Mouse (Mus musculus): ENCODE results near the gene Wdfy4.

The Wdfy4 gene

DNA sequence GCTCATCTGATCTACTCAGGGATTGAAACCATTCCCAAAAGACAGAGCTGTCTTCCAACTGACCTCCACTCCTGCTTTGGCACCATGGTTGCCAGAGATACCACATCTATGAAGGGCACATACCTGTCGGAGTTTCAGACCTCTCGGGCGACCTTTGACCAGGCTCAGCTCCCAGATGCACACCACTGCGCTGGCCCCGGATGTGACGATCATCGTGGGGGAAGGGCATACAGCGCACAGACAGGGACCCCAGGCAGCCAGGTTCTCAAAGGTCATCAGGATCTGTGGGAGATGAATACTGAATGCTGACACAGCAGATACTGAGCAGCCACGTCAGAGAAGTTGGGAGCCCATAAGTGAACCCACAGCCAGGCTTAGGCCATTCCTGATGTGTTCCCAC, 214.6 kb downstream of the Wdfy4 start:
- no peak for DNase-seq (ENCODE audit: low spot score)

DNA sequence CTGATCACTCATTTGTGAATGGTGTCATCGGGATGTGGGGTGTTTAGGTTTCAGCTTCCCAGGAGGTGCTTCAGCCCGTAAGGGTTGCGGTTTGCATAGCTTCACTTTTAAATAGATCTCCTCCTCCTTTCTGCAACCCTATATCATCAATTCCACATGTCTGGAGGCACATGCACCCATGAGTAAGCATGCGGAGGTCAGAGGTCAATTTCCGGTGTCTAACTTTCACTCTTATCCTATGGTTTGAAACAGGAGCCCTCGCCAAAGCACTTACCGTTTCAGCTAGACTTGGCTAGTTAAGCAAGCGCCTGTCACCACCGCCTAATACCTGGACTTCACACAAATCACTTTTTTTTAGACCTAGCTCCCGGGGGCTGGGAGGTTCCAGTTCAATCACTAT, 220.6 kb downstream of the Wdfy4 start:
- no peak for DNase-seq (ENCODE audit: low spot score)

- DNase-seq (ENCODE audit: low spot score), result peak; percentile 85
Observed at GRCm38 (mm10) chr14:32960481-32960880, 224.8 kb downstream of the Wdfy4 start.

DNA sequence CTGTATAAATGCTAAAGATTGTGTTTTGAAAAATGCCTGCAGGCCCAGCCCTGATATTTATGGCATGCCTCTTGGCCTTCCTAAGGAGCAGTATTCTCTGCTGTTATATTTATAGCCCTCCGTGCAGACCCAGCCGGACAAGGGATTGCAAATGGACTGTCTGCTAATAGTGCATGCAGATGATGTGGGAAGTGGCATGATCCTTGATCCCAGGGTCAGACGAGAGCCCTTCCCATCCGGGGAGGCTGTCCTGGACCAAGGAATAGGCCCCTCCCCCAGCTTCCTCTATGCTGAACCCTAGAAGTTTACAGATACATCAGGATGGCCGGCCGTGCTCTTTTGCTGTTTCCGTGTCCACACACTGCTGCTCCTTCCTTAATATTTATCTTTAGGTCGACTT, 226.6 kb downstream of the Wdfy4 start:
- no peak for DNase-seq (ENCODE audit: low spot score)

DNA sequence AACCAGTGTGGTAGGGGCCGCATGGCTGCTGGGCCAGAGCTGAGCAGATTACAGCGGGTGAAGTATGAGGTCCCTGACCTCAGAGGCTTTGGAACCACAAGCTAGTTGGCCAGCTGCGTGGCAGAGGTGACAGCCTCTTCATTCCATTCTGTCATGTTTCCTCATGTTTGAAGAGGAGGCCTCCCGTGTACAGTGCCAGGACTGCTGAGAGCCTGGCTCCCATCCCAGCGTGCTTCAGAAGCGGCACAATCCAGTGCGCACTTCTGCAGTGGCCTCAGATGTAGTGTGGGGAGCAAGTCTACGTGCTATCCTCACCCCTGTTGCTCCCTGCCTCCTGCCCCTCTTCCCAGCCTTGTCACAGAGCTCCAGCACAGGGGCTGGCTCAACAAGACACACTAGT, 228.8 kb downstream of the Wdfy4 start:
- DNase-seq (ENCODE audit: low spot score), result no peak

DNA sequence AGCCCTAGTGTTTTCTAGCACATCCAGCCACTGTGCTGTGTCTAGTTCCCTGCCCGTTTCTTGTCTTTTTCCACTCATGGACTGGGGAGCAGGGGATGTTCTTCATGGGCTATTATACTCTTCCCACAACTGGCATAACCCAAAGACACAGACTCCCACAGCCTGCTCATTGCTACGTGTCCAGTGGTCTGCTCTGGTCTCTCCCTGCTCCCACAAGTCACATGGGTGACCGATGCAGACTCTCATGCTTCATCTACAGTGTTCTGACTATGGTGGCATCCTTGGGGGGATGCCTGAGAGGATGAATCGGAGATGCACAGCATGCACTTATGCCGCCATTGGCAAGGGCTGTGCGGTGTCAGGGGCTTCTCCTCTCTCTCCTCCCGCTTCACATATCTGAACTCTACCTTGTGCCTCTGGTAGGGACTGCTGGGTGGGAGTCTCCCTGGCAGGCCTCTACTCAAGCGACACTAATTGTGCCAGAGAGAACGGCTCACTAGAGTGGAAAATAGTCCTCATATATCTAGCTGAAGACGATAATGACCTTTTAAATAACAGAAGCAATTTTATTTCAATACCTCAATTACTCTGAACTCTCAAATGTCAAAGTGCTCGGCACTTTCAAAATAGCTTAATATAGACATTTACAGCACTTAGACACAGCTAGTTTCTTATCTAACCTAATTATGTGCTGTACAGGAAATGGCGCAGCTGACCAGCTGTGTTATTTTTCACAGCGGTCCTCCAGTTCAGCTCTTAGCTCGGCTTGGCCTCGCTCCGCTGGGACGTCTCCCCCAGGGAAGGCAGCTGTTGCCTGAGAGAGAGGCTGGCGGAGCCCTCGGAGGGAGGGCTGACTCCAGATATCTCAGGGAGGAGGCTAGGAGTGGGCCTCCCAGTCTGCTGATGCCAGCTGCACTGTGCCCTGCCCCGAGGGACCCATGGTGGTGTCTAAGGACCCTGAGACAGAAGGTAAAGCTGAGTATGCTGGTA, 234.7 kb downstream of the Wdfy4 start:
- DNase-seq (ENCODE audit: low spot score), result peak; percentile 61

- DNase-seq (ENCODE audit: low spot score), result no peak
Observed at GRCm38 (mm10) chr14:32947512-32947911, 237.8 kb downstream of the Wdfy4 start.

DNA sequence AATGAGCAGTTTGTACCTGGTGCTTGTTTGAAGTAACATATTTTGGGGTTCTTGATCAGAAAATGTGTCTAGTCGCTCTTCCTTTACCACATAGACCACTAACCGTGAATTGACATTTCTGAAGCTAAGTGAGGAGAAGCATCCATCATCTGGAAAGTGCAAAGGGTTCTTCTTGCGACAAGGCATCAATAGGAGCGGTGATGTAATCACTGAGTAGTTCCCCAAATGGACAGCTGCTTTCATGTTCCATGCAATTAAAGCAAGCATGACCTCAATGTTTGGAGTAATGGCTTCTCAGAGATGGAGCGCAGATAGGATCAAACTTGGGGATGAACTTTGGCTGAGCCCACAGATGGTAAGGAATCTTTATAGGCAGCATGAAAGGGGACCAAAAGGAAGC, 246.1 kb downstream of the Wdfy4 start:
- no peak for DNase-seq (ENCODE audit: low spot score)

DNA sequence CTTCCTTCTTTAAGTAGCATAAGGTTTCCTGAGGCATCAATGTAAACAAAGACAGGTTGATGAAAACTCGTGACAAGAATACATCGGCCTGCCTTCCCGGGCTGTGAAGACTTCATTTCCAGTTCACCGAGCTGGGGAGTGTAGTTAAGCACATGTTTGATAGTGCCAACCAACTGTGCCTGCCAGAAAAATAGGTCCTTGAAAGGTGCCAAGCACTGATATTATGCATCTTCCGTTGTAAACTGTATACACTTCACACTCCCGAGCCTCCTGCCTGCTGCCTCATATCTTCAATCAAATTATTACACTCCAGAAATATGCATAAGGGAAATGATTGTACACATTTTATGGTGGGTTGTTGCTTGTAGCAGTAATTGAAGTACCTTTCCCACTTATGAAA, 251.2 kb downstream of the Wdfy4 start:
- DNase-seq (ENCODE audit: low spot score), result no peak

DNA sequence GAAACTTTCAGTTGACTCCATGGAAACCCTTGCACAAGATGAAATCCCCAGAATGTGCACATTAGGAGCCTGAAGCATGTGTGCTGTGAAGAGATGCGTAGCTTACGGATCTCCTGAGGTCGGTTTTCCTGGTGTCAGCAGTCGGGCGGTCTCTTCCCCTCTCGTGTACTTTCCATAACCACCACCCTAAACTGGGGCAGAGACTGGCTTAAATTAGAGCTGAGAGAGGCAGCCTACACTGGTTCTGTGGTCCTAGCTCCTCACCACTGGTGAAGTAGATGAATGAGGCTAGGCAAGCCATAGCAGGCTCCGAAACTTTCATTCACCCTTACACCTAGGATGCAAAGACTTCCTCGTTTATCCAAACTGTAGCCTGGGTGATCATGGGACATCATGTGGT, 253.1 kb downstream of the Wdfy4 start:
- DNase-seq (ENCODE audit: low spot score), result no peak

DNA sequence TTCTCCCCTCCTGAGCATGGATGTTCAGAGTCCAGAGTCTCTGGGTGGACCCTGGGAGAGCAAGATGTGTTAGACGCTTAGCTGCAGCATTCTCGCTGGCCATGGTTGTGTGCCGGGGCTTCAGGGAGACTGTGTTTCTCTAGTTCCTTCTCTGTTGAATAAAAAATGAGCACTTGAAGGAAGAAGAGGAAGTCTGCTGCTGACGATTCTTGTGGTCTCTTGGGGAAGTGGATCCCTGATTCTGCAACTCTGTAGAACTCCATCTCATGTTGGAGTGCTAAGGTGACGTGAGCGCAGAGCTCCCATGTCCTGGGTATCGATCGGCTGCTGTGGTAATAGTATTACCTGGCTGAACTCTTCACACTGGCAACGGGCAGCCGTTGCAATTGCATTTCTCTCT, 253.6 kb downstream of the Wdfy4 start:
- no peak for DNase-seq (ENCODE audit: low spot score)

- DNase-seq (ENCODE audit: low spot score), result no peak
Observed at GRCm38 (mm10) chr14:32923871-32924270, 261.4 kb downstream of the Wdfy4 start.

- DNase-seq (ENCODE audit: low spot score), result no peak
Observed at GRCm38 (mm10) chr14:32917919-32918318, 267.4 kb downstream of the Wdfy4 start.

DNA sequence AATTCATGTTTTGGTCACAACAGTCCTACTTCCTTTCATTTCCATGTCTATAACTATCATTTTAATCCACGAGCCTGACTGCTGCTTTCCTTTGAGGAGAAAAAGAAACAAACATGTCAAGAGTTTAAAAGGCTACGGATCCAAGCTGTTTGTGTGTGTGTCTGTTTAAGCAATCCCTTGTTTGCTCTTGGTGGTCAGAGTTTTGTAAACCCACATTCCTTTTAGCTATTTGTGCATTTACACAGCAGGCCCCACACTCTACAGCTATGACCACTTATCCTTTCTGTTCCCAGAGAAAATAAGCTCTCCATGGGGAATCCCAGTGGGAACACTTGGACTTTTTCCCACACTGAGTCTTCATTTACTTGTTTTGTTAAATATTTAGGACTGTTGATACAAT, 269.9 kb downstream of the Wdfy4 start:
- DNase-seq (ENCODE audit: low spot score), result no peak

- no peak for DNase-seq (ENCODE audit: low spot score)
Observed at GRCm38 (mm10) chr14:32911187-32911586, 274.1 kb downstream of the Wdfy4 start.

Data from testis, postnatal 10 days (tissue).